Mouse (Mus musculus) MEL (cell line): ENCODE data around the gene Nat9. TPM values are rescaled to one million over a fixed set of nuclear protein-coding genes. Genes with fewer than 3 reads are reported as not detected.

Experiments used
- DNase-seq: peaks from one replicate; pipeline ENCODE4 v3.0.0; 2011; ENCODE audit warnings: low read depth, low spot score
- H3K27ac ChIP-seq: 2 replicates; pipeline ENCODE4 v1.5.1; 2012; ENCODE audit warnings: low read depth, mild to moderate bottlenecking, control low read depth, low read length, moderate library complexity; ENCODE audit not compliant: control insufficient read depth
- H3K27me3 ChIP-seq, 2 experiments: fragments of 150-350 bp in 1 of 2; sonication (generic) in 1 of 2; 2 replicates each; pipeline ENCODE4 v1.6.1; 2012; ENCODE audit warnings: low read length in 2 of 2, mild to moderate bottlenecking in 2 of 2, improper control_type of control experiment in 1 of 2, moderate library complexity in 1 of 2; ENCODE audit not compliant: insufficient read depth in 2 of 2, control insufficient read depth in 1 of 2
- H3K36me3 ChIP-seq, 2 experiments: 2 replicates each; pipeline ENCODE4 v1.6.1; 2012 to 2014; ENCODE audit warnings: low read length in 2 of 2, improper control_type of control experiment in 1 of 2, inconsistent platforms in 1 of 2, mild to moderate bottlenecking in 1 of 2; ENCODE audit not compliant: insufficient read depth in 2 of 2, control insufficient read depth in 1 of 2
- H3K4me1 ChIP-seq, 2 experiments: fragments of 150-350 bp in 1 of 2; sonication (generic) in 1 of 2; 2 replicates each; pipeline ENCODE4 v1.6.1; 2012; ENCODE audit warnings: low read length in 2 of 2, improper control_type of control experiment in 1 of 2, mild to moderate bottlenecking in 1 of 2; ENCODE audit not compliant: insufficient read depth in 2 of 2, control insufficient read depth in 1 of 2
- H3K4me3 ChIP-seq, 2 experiments: fragments of 150-350 bp in 1 of 2; sonication (generic) in 1 of 2; 2 replicates each; pipeline ENCODE4 v1.5.1; 2012; ENCODE audit warnings: low read depth in 2 of 2, low read length in 2 of 2, mild to moderate bottlenecking in 2 of 2, moderate library complexity in 2 of 2, control low read depth in 1 of 2, improper control_type of control experiment in 1 of 2; ENCODE audit not compliant: control insufficient read depth in 1 of 2, insufficient read depth in 1 of 2
- H3K79me2 ChIP-seq: 2 replicates; pipeline ENCODE4 v1.6.1; 2012; ENCODE audit warnings: mild to moderate bottlenecking, low read length, moderate library complexity; ENCODE audit not compliant: control insufficient read depth, poor library complexity, insufficient read depth
- H3K9ac ChIP-seq: 2 replicates; pipeline ENCODE4 v1.6.1; 2012; ENCODE audit warnings: low read depth, mild to moderate bottlenecking, control low read depth, low read length, moderate library complexity; ENCODE audit not compliant: control insufficient read depth, poor library complexity, severe bottlenecking
- H3K9me3 ChIP-seq: fragments of 150-350 bp; sonication (generic); replicated peaks from 2 replicates; pipeline ENCODE4 v1.6.1; 2012; ENCODE audit warnings: mild to moderate bottlenecking, low read length, improper control_type of control experiment, moderate library complexity; ENCODE audit not compliant: insufficient read depth
- CTCF ChIP-seq, 3 experiments: IDR thresholded peaks in 2 of 3; conservative IDR thresholded peaks in 1 of 3; 2 replicates each; pipeline ENCODE4 v1.5.1; 2011 to 2012; ENCODE audit warnings: low read length in 3 of 3, low read depth in 2 of 3, mild to moderate bottlenecking in 2 of 3, improper control_type of control experiment in 1 of 3, inconsistent platforms in 1 of 3, mixed read lengths in 1 of 3, moderate library complexity in 1 of 3; ENCODE audit not compliant: control insufficient read depth in 1 of 3, insufficient read depth in 1 of 3, poor library complexity in 1 of 3, severe bottlenecking in 1 of 3
- ELF1 ChIP-seq: IDR thresholded peaks from 2 replicates; pipeline ENCODE4 v1.6.1; 2014; ENCODE audit warnings: low read depth, mild to moderate bottlenecking, inconsistent platforms, low read length, improper control_type of control experiment, moderate library complexity
- EP300 ChIP-seq, 2 experiments: IDR thresholded peaks; 2 replicates each; pipeline ENCODE4 v1.6.1; 2011; ENCODE audit warnings: improper control_type of control experiment in 2 of 2, low read length in 2 of 2, low read depth in 1 of 2, mild to moderate bottlenecking in 1 of 2
- ETS1 ChIP-seq: IDR thresholded peaks from 2 replicates; pipeline ENCODE4 v1.6.1; 2012; ENCODE audit warnings: low read depth, mild to moderate bottlenecking, inconsistent platforms, low read length, improper control_type of control experiment, moderate library complexity
- HCFC1 ChIP-seq: IDR thresholded peaks from 2 replicates; pipeline ENCODE4 v1.6.1; 2012; ENCODE audit warnings: low read depth, mild to moderate bottlenecking, inconsistent platforms, low read length, improper control_type of control experiment, moderate library complexity
- MXI1 ChIP-seq: IDR thresholded peaks from 2 replicates; pipeline ENCODE4 v1.6.1; 2011; ENCODE audit warnings: mild to moderate bottlenecking, low read depth, low read length, improper control_type of control experiment
- RCOR1 ChIP-seq: IDR thresholded peaks from 2 replicates; pipeline ENCODE4 v1.6.1; 2012; ENCODE audit warnings: low read depth, mild to moderate bottlenecking, inconsistent platforms, low read length, improper control_type of control experiment
- TBP ChIP-seq: IDR thresholded peaks from 2 replicates; pipeline ENCODE4 v1.8.0; 2011; ENCODE audit warnings: low read depth, low read length, improper control_type of control experiment
- ZKSCAN1 ChIP-seq: IDR thresholded peaks from 2 replicates; pipeline ENCODE4 v1.6.1; 2012; ENCODE audit warnings: low read depth, mild to moderate bottlenecking, inconsistent platforms, low read length, improper control_type of control experiment, moderate library complexity
- ZNF384 ChIP-seq: IDR thresholded peaks from 2 replicates; pipeline ENCODE4 v1.6.1; 2012; ENCODE audit warnings: low read depth, mild to moderate bottlenecking, inconsistent platforms, low read length, improper control_type of control experiment
- polyA plus RNA-seq, 2 experiments: library from polyadenylated mRNA; stranded (reverse) in 1 of 2; unstranded in 1 of 2; fragments of >175 nt in 1 of 2; fragments of >200 nt in 1 of 2; gene quantifications; 2 replicates each; pipeline versions ENCODE4 v1.2.1 to v1.2.4; 2012; ENCODE audit warnings: low replicate concordance in 2 of 2, low read depth in 1 of 2; ENCODE audit not compliant: insufficient read length in 2 of 2, insufficient read depth in 1 of 2, missing spikeins in 1 of 2
- total RNA-seq: library from RNA; depleted of rRNA; stranded (reverse); fragments of 300-350 nt; gene quantifications from 2 replicates; pipeline ENCODE4 v1.2.3, GENCODE M21; 2012; rRNA removed

Nat9 gene
- total and polyA plus RNA-seq, 3 experiments, result 46.1 to 92.4 TPM; not detected in 1

DNA sequence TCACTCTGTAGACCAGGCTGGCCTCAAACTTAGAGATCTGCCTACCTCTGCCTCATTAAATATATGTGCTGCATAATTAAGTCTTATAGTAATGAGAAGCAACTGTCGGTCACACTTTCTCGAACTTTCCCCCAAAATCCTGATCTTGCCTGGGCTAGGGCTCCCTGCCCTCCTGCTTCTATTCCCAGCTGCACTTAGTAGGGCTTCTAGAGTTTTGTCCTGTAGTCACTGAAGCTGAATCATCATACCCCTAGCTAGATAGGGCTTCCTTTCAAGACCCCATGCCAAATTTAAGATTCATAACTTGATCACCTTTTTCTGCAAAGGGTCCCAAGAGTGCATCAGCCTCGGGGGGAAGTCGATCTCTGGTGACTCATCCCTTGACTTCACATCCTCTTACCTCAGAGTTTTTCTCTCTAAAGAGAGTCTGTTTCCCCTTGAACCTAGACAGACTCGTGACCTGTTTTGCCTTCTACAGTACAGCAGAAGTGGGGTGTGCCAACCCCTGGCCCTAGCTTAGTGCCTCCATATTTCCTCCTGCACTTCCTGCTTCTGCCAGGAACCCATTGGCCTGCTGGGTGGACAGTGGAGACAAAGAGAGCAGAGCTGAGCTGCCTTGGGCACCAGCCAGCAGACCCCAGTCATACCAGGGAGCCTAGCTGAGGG, 48.9 kb downstream of the Nat9 start:
- Histone ChIP-seq H3K79me2 (no peaks in the 10 kb centered on the region), H3K27ac (no peak overlapping the region), H3K36me3 (peaks cover 0 to 2% of the 10 kb centered on the region in 2 experiments; a peak in 2 of 4 replicates), H3K4me1 (peaks cover 0 to 12% of the 10 kb centered on the region in 2 experiments; a peak in 3 of 4 replicates), H3K9me3 (no peaks in the 10 kb centered on the region), H3K27me3 (no peaks in the 10 kb centered on the region; a peak in 1 of 4 replicates), H3K4me3 (no peak overlapping the region), H3K9ac (no peak overlapping the region)
- TF ChIP-seq ZKSCAN1, result peak; percentile 78; the same call in 1 of the 2 replicates
- no peak for TF ChIP-seq ZNF384
- no peak for DNase-seq

DNA sequence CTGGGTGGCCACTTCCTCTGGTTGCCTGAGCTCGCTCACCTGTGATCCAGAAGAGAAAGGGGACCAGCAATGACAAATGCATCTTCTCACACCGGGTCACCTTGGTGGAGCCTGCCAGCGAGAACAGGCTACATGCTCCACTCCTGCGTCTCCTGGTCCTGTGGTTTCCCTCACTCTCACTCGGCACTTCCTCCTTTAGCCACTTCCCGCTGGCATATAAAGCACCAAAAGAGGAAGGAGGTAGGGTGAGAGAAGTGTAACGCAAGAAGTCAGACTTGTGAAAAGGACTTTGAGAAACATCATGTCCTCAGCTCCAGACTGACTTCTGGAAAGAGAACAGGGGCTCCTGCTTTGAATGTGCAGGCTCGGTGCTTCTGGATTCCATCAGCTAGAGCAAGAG, 53.9 kb downstream of the Nat9 start, which contains the start of gene Cd300lf:
Gene Cd300lf (minus strand): TSS at position 193 of the 400 bp plus-strand sequence.
- Histone ChIP-seq H3K9me3 (no peaks in the 10 kb centered on the region), H3K79me2 (no peaks in the 10 kb centered on the region), H3K27ac (0 out of 2 replicates have a peak within 1 kb of the TSS, but pooled peaks have one; percentile 15), H3K27me3 (no peaks in the 10 kb centered on the region; a peak in 1 of 4 replicates), H3K9ac (peak within 1 kb of the TSS; percentile 16; the same call in 1 of the 2 replicates), H3K36me3 (peaks cover 0 to 18% of the 10 kb centered on the region in 2 experiments; a peak in 2 of 4 replicates), H3K4me3 (peak within 1 kb of the TSS in 1 of 2 experiments; percentile 1; a peak in 2 of 4 replicates), H3K4me1 (peaks cover 0 to 27% of the 10 kb centered on the region in 2 experiments)
- TF ChIP-seq MXI1 (no peak), CTCF (IDR thresholded peaks at IDR 0.05 in 2 of 3, conservative IDR thresholded peaks at IDR 0.05 in 1 of 3; ENCODE audit: control insufficient read depth in 1 of 3, insufficient read depth in 1 of 3, low read depth in 2 of 3, low read length in 3 of 3, poor library complexity in 1 of 3, severe bottlenecking in 1 of 3) (no peak), HCFC1 (no peak), TBP (peak; percentile 63), EP300 (IDR thresholded peaks at IDR 0.05; ENCODE audit: low read depth in 1 of 2, low read length in 2 of 2) (peak; percentile 29 to 85; a peak in 2 of 4 replicates), RCOR1 (peak; percentile 43; the same call in 1 of the 2 replicates), ETS1 (peak; percentile 31; the same call in 1 of the 2 replicates), ELF1 (peak; percentile 81)
- peak; percentile 93 for DNase-seq

Other genes starting within 250 kb of the Nat9 start
- not detected in 2 replicates for gene Cd300c, start 218.7 kb downstream of the Nat9 start, total RNA-seq
- gene Cd300c, start 218.7 kb downstream of the Nat9 start, polyA plus RNA-seq, result not detected
- gene Cd300ld, start 197.9 kb downstream of the Nat9 start, total RNA-seq, result not detected in 2 replicates
- gene Cd300ld, start 197.9 kb downstream of the Nat9 start, polyA plus RNA-seq, result not detected
- gene Cd300c2, start 186.0 kb downstream of the Nat9 start, total RNA-seq, result not detected in 2 replicates
- gene Cd300c2, start 186.0 kb downstream of the Nat9 start, polyA plus RNA-seq, result not detected
- not detected in 2 replicates for gene Cd300ld2, start 171.7 kb downstream of the Nat9 start, total RNA-seq
- gene Cd300ld2, start 171.7 kb downstream of the Nat9 start, polyA plus RNA-seq, result not detected
- gene Cd300ld4, start 160.8 kb downstream of the Nat9 start, total RNA-seq, result not detected in 2 replicates
- gene Cd300ld4, start 160.8 kb downstream of the Nat9 start, polyA plus RNA-seq, result not detected
- not detected in 2 replicates for gene Cd300ld5, start 150.1 kb downstream of the Nat9 start, total RNA-seq
- not detected for gene Cd300ld5, start 150.1 kb downstream of the Nat9 start, polyA plus RNA-seq
- not detected in 2 replicates for gene Cd300ld3, start 139.4 kb downstream of the Nat9 start, total RNA-seq
- not detected for gene Cd300ld3, start 139.4 kb downstream of the Nat9 start, polyA plus RNA-seq
- not detected in 2 replicates for gene Cd300e, start 125.7 kb downstream of the Nat9 start, total RNA-seq
- gene Cd300e, start 125.7 kb downstream of the Nat9 start, polyA plus RNA-seq, result not detected
- 17.2 and 20.6 TPM in 2 replicates for gene Rab37, start 96.4 kb downstream of the Nat9 start, total RNA-seq
- gene Rab37, start 96.4 kb downstream of the Nat9 start, polyA plus RNA-seq, result 10 to 100 TPM in 1 of 2 experiments, not detected in 1; 14.6 TPM
- gene Cd300lf, start 53.9 kb downstream of the Nat9 start, total RNA-seq, result 0.12 and 0.26 TPM in 2 replicates
- gene Cd300lf, start 53.9 kb downstream of the Nat9 start, polyA plus RNA-seq, result under 1 TPM in 1 of 2 experiments, not detected in 1; 0.46 TPM
- gene Slc9a3r1, start 24.5 kb downstream of the Nat9 start, total RNA-seq, result 124 and 127 TPM in 2 replicates
- 100 to 1,000 TPM in 1 of 2 experiments, not detected in 1; 112 TPM for gene Slc9a3r1, start 24.5 kb downstream of the Nat9 start, polyA plus RNA-seq
- 23.4 and 24.8 TPM in 2 replicates for gene Tmem104, start 372 bp downstream of the Nat9 start, total RNA-seq
- 10 to 100 TPM in 1 of 2 experiments, not detected in 1; 21.9 TPM for gene Tmem104, start 372 bp downstream of the Nat9 start, polyA plus RNA-seq
- gene Grin2c, start 79.4 kb upstream of the Nat9 start, total RNA-seq, result not detected in 2 replicates
- gene Grin2c, start 79.4 kb upstream of the Nat9 start, polyA plus RNA-seq, result not detected
- gene Fdxr, start 89.2 kb upstream of the Nat9 start, total RNA-seq, result 37.2 and 37.7 TPM in 2 replicates
- 10 to 100 TPM in 1 of 2 experiments, not detected in 1; 32.7 TPM for gene Fdxr, start 89.2 kb upstream of the Nat9 start, polyA plus RNA-seq
- gene Fads6, start 109.8 kb upstream of the Nat9 start, total RNA-seq, result 3.0 and 3.3 TPM in 2 replicates
- gene Fads6, start 109.8 kb upstream of the Nat9 start, polyA plus RNA-seq, result 1 to 10 TPM in 1 of 2 experiments, not detected in 1; 6.6 TPM
- gene Otop2, start 119.3 kb upstream of the Nat9 start, total RNA-seq, result not detected in 2 replicates
- gene Otop2, start 119.3 kb upstream of the Nat9 start, polyA plus RNA-seq, result not detected
- gene Ush1g, start 134.2 kb upstream of the Nat9 start, total RNA-seq, result not detected in 2 replicates
- gene Ush1g, start 134.2 kb upstream of the Nat9 start, polyA plus RNA-seq, result not detected
- not detected in 2 replicates for gene Otop3, start 146.9 kb upstream of the Nat9 start, total RNA-seq
- not detected for gene Otop3, start 146.9 kb upstream of the Nat9 start, polyA plus RNA-seq
- 0.88 and 1.1 TPM in 2 replicates for gene Hid1, start 179.9 kb upstream of the Nat9 start, total RNA-seq
- gene Hid1, start 179.9 kb upstream of the Nat9 start, polyA plus RNA-seq, result 1 to 10 TPM in 1 of 2 experiments, not detected in 1; 3.0 TPM
- 6.3 and 8.2 TPM in 2 replicates for gene Cdr2l, start 194.1 kb upstream of the Nat9 start, total RNA-seq
- gene Cdr2l, start 194.1 kb upstream of the Nat9 start, polyA plus RNA-seq, result 1 to 10 TPM in 1 of 2 experiments, not detected in 1; 5.2 TPM
- 132 and 137 TPM in 2 replicates for gene Mrpl58, start 215.9 kb upstream of the Nat9 start, total RNA-seq
- gene Mrpl58, start 215.9 kb upstream of the Nat9 start, polyA plus RNA-seq, result 100 to 1,000 TPM in 1 of 2 experiments, not detected in 1; 137 TPM
- gene Atp5h, start 232.1 kb upstream of the Nat9 start, total RNA-seq, result 665 and 706 TPM in 2 replicates
- 1,000 to 10,000 TPM in 1 of 2 experiments, 100 to 1,000 TPM in 1; 525 to 1,715 TPM for gene Atp5h, start 232.1 kb upstream of the Nat9 start, polyA plus RNA-seq
- 12.3 and 13.2 TPM in 2 replicates for gene Kctd2, start 232.3 kb upstream of the Nat9 start, total RNA-seq
- gene Kctd2, start 232.3 kb upstream of the Nat9 start, polyA plus RNA-seq, result 10 to 100 TPM in 1 of 2 experiments, not detected in 1; 20.6 TPM